Mouse (Mus musculus) CH12F3 (cell line): Measurements from ENCODE around the gene Cfap77.

Source experiments
- in situ Hi-C: fragments of 300-500 bp; cut with MboI; formaldehyde crosslinking; loops from 2 replicates; pipeline ENCODE4 v1.14.3; 2020; ENCODE audit warnings: low sequenced_read_pairs

Gene Cfap77

GRCm38 (mm10) chr2:28909186-28909817, 145.6 kb downstream of the Cfap77 start:
- in situ Hi-C loops = no loop called here

GRCm38 (mm10) chr2:28908389-28909153, 146.3 kb downstream of the Cfap77 start:
- in situ Hi-C loops = no loop called here

GRCm38 (mm10) chr2:28907691-28908388, 147.0 kb downstream of the Cfap77 start:
- in situ Hi-C loops = no loop called here

GRCm38 (mm10) chr2:28905561-28905960, 149.3 kb downstream of the Cfap77 start:
- in situ Hi-C loops = no loop called here

- in situ Hi-C loops = no loop called here
These were observed 150.1 kb downstream of the Cfap77 start for GRCm38 (mm10) chr2:28904786-28905185.

- in situ Hi-C loops = no loop called here
These were observed 151.0 kb downstream of the Cfap77 start for GRCm38 (mm10) chr2:28903871-28904270.

- in situ Hi-C loops = no loop called here
These were observed 152.6 kb downstream of the Cfap77 start for GRCm38 (mm10) chr2:28902291-28902690.

- in situ Hi-C loops = no loop called here
These were observed 157.4 kb downstream of the Cfap77 start for GRCm38 (mm10) chr2:28897340-28897899.

GRCm38 (mm10) chr2:28895876-28896275, 159.0 kb downstream of the Cfap77 start:
- in situ Hi-C loops = no loop called here

- in situ Hi-C loops = no loop called here
These were observed 161.3 kb downstream of the Cfap77 start for GRCm38 (mm10) chr2:28893526-28893925.

GRCm38 (mm10) chr2:28892796-28893195, 162.1 kb downstream of the Cfap77 start:
- in situ Hi-C loops = no loop called here

GRCm38 (mm10) chr2:28884914-28885313, 170.0 kb downstream of the Cfap77 start:
- in situ Hi-C loops = no loop called here

GRCm38 (mm10) chr2:28882826-28883485, 171.9 kb downstream of the Cfap77 start:
- in situ Hi-C loops = no loop called here

- in situ Hi-C loops = no loop called here
These were observed 172.8 kb downstream of the Cfap77 start for GRCm38 (mm10) chr2:28882047-28882446.

GRCm38 (mm10) chr2:28881275-28881674, 173.6 kb downstream of the Cfap77 start:
- in situ Hi-C loops = no loop called here
